In the genomic region with DNA sequence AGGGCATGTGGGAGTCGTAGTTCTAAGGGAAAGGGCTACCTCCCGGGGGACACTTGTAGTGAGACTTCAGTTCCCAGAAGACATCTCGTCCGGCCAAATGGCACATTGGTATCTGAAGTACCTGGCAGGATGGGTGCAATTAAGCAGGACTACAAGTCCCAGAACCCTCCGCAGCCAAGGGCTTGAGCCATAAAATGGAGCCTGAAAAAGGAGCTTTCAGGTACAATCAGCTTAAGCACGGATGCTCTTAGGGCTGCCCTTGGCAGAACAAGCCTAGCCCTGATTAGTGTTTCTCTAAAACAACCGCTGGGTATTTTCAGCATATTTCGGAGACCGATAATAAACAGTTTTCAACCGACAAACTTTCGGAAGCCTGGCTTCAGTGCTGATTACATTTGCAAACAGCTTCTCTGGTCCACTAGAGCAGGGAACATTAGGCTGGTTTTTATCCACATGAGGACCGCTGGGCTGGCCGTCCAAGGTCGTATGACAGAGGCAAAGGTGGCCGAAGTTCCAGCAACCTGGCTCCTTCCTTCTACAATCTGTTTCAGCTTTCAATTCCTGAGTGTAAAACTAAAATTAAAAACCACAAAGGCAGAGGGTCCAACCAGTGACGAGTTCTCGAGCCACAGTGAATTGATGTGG, we compare ENCODE assay signal across 7 mouse cellular contexts. TPM values are rescaled to one million over a fixed set of nuclear protein-coding genes. Genes with fewer than 3 reads are reported as not detected.
DNase-seq lines count a peak whose midpoint lies in the region; ATAC-seq and TF ChIP-seq lines count a peak whose summit lies in the region.

No protein-coding gene starts in this region.

- H3K9me3 ChIP-seq in embryonic facial prominence, embryonic 13.5 days: no peaks in the 10 kb centered on the region
- no peaks in the 10 kb centered on the region for H3K9me3 ChIP-seq in limb, embryonic 10.5 days (replicated peaks)
- H3K9me3 ChIP-seq in midbrain, embryonic 13.5 days: no peaks in the 10 kb centered on the region

- no peak for TF ChIP-seq CTCF in bone marrow, adult 2 months (IDR thresholded peaks at IDR 0.05; ENCODE audit: control insufficient read depth, insufficient read depth, low read length)
- TF ChIP-seq CTCF in kidney, adult 2 months (conservative IDR thresholded peaks at IDR 0.05; ENCODE audit: insufficient read depth, insufficient read length, low read depth, low read length): no peak

- H3K4me1 ChIP-seq in bone marrow, adult 2 months (ENCODE audit: control insufficient read depth, insufficient read depth, low read length): no peaks in the 10 kb centered on the region; the same call in 1 of the 2 replicates
- H3K4me1 ChIP-seq in embryonic facial prominence, embryonic 13.5 days: no peaks in the 10 kb centered on the region; the same call in 1 of the 2 replicates
- peaks cover 16% of the 10 kb centered on the region for H3K4me1 ChIP-seq in kidney, adult 2 months (ENCODE audit: control insufficient read depth, insufficient read depth, low read length)
- no peaks in the 10 kb centered on the region for H3K4me1 ChIP-seq in limb, embryonic 10.5 days
- peaks cover 4% of the 10 kb centered on the region for H3K4me1 ChIP-seq in midbrain, embryonic 13.5 days (replicated peaks)

- no peaks in the 10 kb centered on the region for H3K36me3 ChIP-seq in embryonic facial prominence, embryonic 13.5 days
- no peaks in the 10 kb centered on the region for H3K36me3 ChIP-seq in kidney, adult 2 months (ENCODE audit: control insufficient read depth, insufficient read depth, low read length)
- H3K36me3 ChIP-seq in limb, embryonic 10.5 days: no peaks in the 10 kb centered on the region
- no peaks in the 10 kb centered on the region for H3K36me3 ChIP-seq in midbrain, embryonic 13.5 days

- peak; percentile 77 for DNase-seq in heart, adult 8-10 months (ENCODE audit: low spot score)
- peak; percentile 96 for DNase-seq in kidney, adult 2 months
- peak; percentile 63 for DNase-seq in limb, embryonic 10.5 days (ENCODE audit: low spot score)
- DNase-seq in spleen, adult 12 weeks (ENCODE audit: low spot score): peak; percentile 4

- no peak overlapping the region for H3K27ac ChIP-seq in bone marrow, adult 2 months (ENCODE audit: control insufficient read depth, insufficient read depth, low read depth, low read length, poor library complexity)
- H3K27ac ChIP-seq in embryonic facial prominence, embryonic 13.5 days: peak overlapping the region; percentile 58
- peak overlapping the region; percentile 96 for H3K27ac ChIP-seq in kidney, adult 2 months (ENCODE audit: insufficient read depth, low read depth, low read length)
- H3K27ac ChIP-seq in limb, embryonic 10.5 days: peak overlapping the region; percentile 79
- peak overlapping the region; percentile 67; the same call in 1 of the 2 replicates for H3K27ac ChIP-seq in midbrain, embryonic 13.5 days

- TF ChIP-seq POLR2A in bone marrow, adult 2 months (IDR thresholded peaks at IDR 0.05; ENCODE audit: borderline replicate concordance, control insufficient read depth, low read depth, low read length): no peak
- TF ChIP-seq POLR2A in kidney, adult 2 months (IDR thresholded peaks at IDR 0.05; ENCODE audit: low read depth, low read length): no peak

- no peaks in the 10 kb centered on the region for H3K27me3 ChIP-seq in embryonic facial prominence, embryonic 13.5 days
- H3K27me3 ChIP-seq in kidney, adult 2 months (replicated peaks; ENCODE audit: control insufficient read depth, insufficient read depth, low read length): no peaks in the 10 kb centered on the region
- no peaks in the 10 kb centered on the region for H3K27me3 ChIP-seq in limb, embryonic 10.5 days (ENCODE audit: low read depth, poor library complexity, severe bottlenecking)
- no peaks in the 10 kb centered on the region for H3K27me3 ChIP-seq in midbrain, embryonic 13.5 days

- peak; percentile 86; the same call in 1 of the 2 replicates for ATAC-seq in embryonic facial prominence, embryonic 13.5 days (ENCODE audit: insufficient number of reproducible peaks, insufficient read depth, low FRiP score, low TSS enrichment, low read depth)
- ATAC-seq in midbrain, embryonic 13.5 days: peak; percentile 89

- H3K4me2 ChIP-seq in embryonic facial prominence, embryonic 13.5 days: peak overlapping the region; percentile 82
- H3K4me2 ChIP-seq in midbrain, embryonic 13.5 days (replicated peaks): peak overlapping the region; percentile 71

- 3% methylated on average over 17 of the region's 17 CpGs for WGBS in bone marrow, adult 2 months
- 7% methylated on average over 17 of the region's 17 CpGs for WGBS in embryonic facial prominence, embryonic 13.5 days
- WGBS in kidney, adult 2 months: 4% methylated on average over 17 of the region's 17 CpGs
- whole genome bisulfite sequencing in limb, embryonic 10.5 days: 8% methylated on average over 17 of the region's 17 CpGs
- WGBS in midbrain, embryonic 13.5 days: 7% methylated on average over 17 of the region's 17 CpGs

- H3K9ac ChIP-seq in embryonic facial prominence, embryonic 13.5 days: peak overlapping the region; percentile 73
- peak overlapping the region; percentile 74 for H3K9ac ChIP-seq in midbrain, embryonic 13.5 days (replicated peaks)

- peak overlapping the region; percentile 37 for H3K4me3 ChIP-seq in bone marrow, adult 2 months (replicated peaks; ENCODE audit: control insufficient read depth, low read depth, low read length)
- peak overlapping the region; percentile 58 for H3K4me3 ChIP-seq in embryonic facial prominence, embryonic 13.5 days
- H3K4me3 ChIP-seq in kidney, adult 2 months (ENCODE audit: insufficient read depth, low read depth, low read length): peak overlapping the region; percentile 78
- H3K4me3 ChIP-seq in limb, embryonic 10.5 days: peak overlapping the region; percentile 59
- peak overlapping the region; percentile 65 for H3K4me3 ChIP-seq in midbrain, embryonic 13.5 days (replicated peaks)

RNA-seq across cellular contexts. Expression of a gene that starts 0.9 kb away (rescaled TPM):
- 2.7 TPM in 1 of 2 replicates, not detected in the other for polyA plus RNA-seq in bone marrow, adult 2 months (2011; ENCODE audit: insufficient read depth, insufficient read length, low replicate concordance, missing spikeins)
- polyA plus RNA-seq in embryonic facial prominence, embryonic 13.5 days (2015; fragmentation: Nextera tagmentation; extraction: Ambion mirVana): 6.5 and 6.8 TPM in 2 replicates
- total RNA-seq in heart, adult 8-10 months (2022): 1 to 10 TPM; 1.2 to 2.0 (median 1.5) TPM
- 18.1 and 21.3 TPM in 2 replicates for polyA plus RNA-seq in kidney, adult 2 months (2012; rRNA removed)
- 2.0 and 2.4 TPM in 2 replicates for polyA plus RNA-seq in limb, embryonic 10.5 days (2016; fragmentation: Nextera tagmentation; extraction: Ambion mirVana)
- polyA plus RNA-seq in midbrain, embryonic 13.5 days (2015; fragmentation: Nextera tagmentation; extraction: Ambion mirVana): 6.6 and 7.8 TPM in 2 replicates

Comparison
In these comparisons a context has a peak if more than half of its experiments do, and no peak if none do; other contexts are left out.
1. DNase-seq: peak in every context shown above with its lines; median percentile 96 in kidney, adult 2 months; 77 in heart, adult 8-10 months; 63 in limb, embryonic 10.5 days; 4 in spleen, adult 12 weeks.